Mouse (Mus musculus) embryonic facial prominence, embryonic 11.5 days (tissue): ENCODE results near the gene Ptpn1. TPM values are rescaled to one million over a fixed set of nuclear protein-coding genes. Genes with fewer than 3 reads are reported as not detected.

Experiments
- ATAC-seq: fragments of 200-750 bp; cut with Nextera tagmentation; replicated peaks from 2 replicates; pipeline ENCODE4 v1.8.0; 2017; ENCODE audit warnings: low read depth; ENCODE audit not compliant: insufficient number of reproducible peaks, low FRiP score, low TSS enrichment
- DNase-seq: peaks from one replicate; pipeline ENCODE4 v3.0.0-alpha.2; 2015; ENCODE audit warnings: low spot score
- H3K27ac ChIP-seq: fragments of 300-500 bp; sonication (generic); replicated peaks from 2 replicates; pipeline ENCODE4 v1.5.1; 2014; ENCODE audit warnings: mild to moderate bottlenecking, low read depth, low read length, control low read depth
- H3K27me3 ChIP-seq: fragments of 300-500 bp; sonication (generic); 2 replicates; pipeline ENCODE4 v1.6.1; 2014; ENCODE audit warnings: mild to moderate bottlenecking, low read length, moderate library complexity, mixed read lengths; ENCODE audit not compliant: control insufficient read depth, insufficient read depth
- H3K36me3 ChIP-seq: fragments of 300-500 bp; sonication (generic); replicated peaks from 2 replicates; pipeline ENCODE4 v1.6.1; 2014; ENCODE audit warnings: low read depth, mild to moderate bottlenecking, low read length, moderate library complexity, mixed read lengths; ENCODE audit not compliant: control insufficient read depth, insufficient read depth
- H3K4me1 ChIP-seq: fragments of 300-500 bp; sonication (generic); 2 replicates; pipeline ENCODE4 v1.6.1; 2014; ENCODE audit warnings: low read length, mixed read lengths; ENCODE audit not compliant: control insufficient read depth, insufficient read depth
- H3K4me2 ChIP-seq: fragments of 300-500 bp; sonication (generic); 2 replicates; pipeline ENCODE4 v1.6.1; 2014; ENCODE audit warnings: low read depth, mild to moderate bottlenecking, control low read depth, low read length, moderate library complexity
- H3K4me3 ChIP-seq: fragments of 300-500 bp; sonication (generic); 2 replicates; pipeline ENCODE4 v1.5.1; 2014; ENCODE audit warnings: low read depth, low read length, control low read depth
- H3K9ac ChIP-seq: fragments of 300-500 bp; sonication (generic); replicated peaks from 2 replicates; pipeline ENCODE4 v1.6.1; 2014; ENCODE audit warnings: mild to moderate bottlenecking, control low read depth, low read length
- H3K9me3 ChIP-seq: fragments of 300-500 bp; sonication (generic); replicated peaks from 2 replicates; pipeline ENCODE4 v1.6.1; 2016; ENCODE audit warnings: mild to moderate bottlenecking, low read length, inconsistent platforms, mixed read lengths; ENCODE audit not compliant: control insufficient read depth
- WGBS: fragments of 180-500 bp; shearing (Covaris S2); extraction: QIAGEN DNeasy Blood & Tissue Kit; methylation state at CpG from one replicate; pipeline ENCODE4 v1.1.7; 2014; 5-methylcytosine and 5-hydroxymethylcytosine counted together
- polyA plus RNA-seq: library from polyadenylated mRNA; unstranded; fragments of >200 nt; fragmentation: Nextera tagmentation; extraction: Ambion mirVana; gene quantifications from 2 replicates; pipeline ENCODE4 v1.2.1, GENCODE M21; 2014

Ptpn1 gene
- polyA plus RNA-seq, 1 experiment from 2014 or later = 56.6 TPM

GRCm38 (mm10) chr2:167924011-167924410, 7.8 kb upstream of the Ptpn1 start:
- WGBS = 86% methylated on average over 5 of the region's 5 CpGs
- H3K36me3 ChIP-seq = no peaks in the 10 kb centered on the region
- DNase-seq (no peak), ATAC-seq (no peak)
- no peaks in the 10 kb centered on the region for H3K9me3 ChIP-seq
- H3K9ac ChIP-seq = no peak overlapping the region
- no peak overlapping the region for H3K4me3 ChIP-seq
- H3K27me3 ChIP-seq = no peaks in the 10 kb centered on the region
- H3K4me2 ChIP-seq = no peak overlapping the region
- no peak overlapping the region for H3K27ac ChIP-seq
- H3K4me1 ChIP-seq = no peaks in the 10 kb centered on the region

DNA sequence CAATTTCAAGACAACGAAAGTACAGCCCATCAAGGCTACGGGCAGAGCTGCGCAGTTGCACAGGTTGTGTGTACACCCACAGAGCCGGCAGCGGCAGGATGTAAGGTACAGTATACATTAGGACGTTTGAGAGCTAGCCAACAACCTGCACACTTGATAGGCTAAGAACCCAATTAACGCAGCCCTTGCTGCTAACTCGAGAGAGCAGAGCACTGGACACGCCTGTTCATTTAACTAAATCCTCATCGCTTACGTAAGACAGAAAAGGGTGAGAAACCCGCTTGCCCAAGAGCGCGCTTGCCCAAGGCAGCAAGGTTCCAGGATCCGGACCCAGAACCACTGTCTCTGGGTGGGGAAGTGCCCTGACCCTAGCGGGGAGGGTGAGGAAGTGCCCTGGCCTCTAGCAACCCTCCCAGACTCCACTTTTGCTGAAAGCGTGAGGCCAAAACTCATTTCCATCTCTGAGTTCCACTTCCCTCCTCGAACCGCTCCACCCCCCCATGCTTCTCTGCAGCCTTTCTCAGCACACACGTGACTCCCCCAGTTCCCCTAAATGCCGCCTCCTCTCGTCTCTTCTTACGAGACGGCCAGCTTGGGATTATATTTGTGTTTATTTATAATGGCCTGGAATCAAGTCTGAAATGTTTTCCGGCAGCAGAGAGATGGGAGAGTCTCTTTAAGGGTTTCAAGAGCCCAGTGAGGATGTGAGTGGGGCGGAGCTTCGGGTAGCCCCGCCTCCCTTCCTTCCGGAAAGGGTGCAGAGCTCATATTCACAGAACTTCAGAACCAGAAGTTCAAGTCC, 6.9 kb upstream of the Ptpn1 start:
- Histone ChIP-seq H3K27ac (0 out of 2 replicates have a peak overlapping the region, but pooled peaks have one; percentile 25), H3K9me3 (no peaks in the 10 kb centered on the region), H3K4me1 (no peaks in the 10 kb centered on the region), H3K4me2 (peak overlapping the region; percentile 78), H3K27me3 (no peaks in the 10 kb centered on the region), H3K36me3 (no peaks in the 10 kb centered on the region), H3K4me3 (peak overlapping the region; percentile 38), H3K9ac (peak overlapping the region; percentile 60)
- WGBS = 4% methylated on average over 29 of the region's 29 CpGs
- peak; percentile 81 for DNase-seq
- ATAC-seq = peak; percentile 67

- Histone ChIP-seq H3K9me3 (no peaks in the 10 kb centered on the region), H3K27me3 (no peaks in the 10 kb centered on the region), H3K36me3 (no peaks in the 10 kb centered on the region), H3K4me3 (no peak overlapping the region), H3K9ac (no peak overlapping the region), H3K4me2 (no peak overlapping the region), H3K27ac (no peak overlapping the region), H3K4me1 (no peaks in the 10 kb centered on the region)
- ATAC-seq (no peak), DNase-seq (no peak)
- whole genome bisulfite sequencing = 86% methylated on average over 11 of the region's 11 CpGs
Observed at GRCm38 (mm10) chr2:167925841-167926800, 5.7 kb upstream of the Ptpn1 start.

DNA sequence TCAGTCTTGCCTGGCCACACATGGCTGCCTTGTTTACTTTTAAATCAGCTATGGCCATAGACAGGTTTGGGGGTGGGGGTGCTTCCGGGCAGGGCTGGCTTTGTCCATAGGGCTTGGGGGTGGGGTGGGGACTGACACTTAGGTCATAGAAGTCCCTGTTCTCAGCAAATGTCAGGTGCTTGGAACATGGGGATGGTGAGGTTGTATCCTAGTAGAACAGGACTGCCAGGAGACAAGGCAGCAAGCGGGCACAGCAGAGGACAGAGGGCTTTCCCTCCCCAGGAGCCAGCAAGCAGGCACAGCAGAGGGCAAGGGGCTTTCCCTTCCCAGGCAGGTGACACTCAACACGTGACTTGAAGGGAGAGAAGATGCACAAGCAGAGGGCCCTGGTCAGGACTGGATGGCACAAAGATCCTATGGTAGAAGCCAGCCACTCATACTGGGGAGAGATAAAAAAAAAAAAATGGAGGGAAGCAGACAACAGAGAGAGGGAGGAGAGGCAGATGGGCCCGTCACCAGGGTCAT, 3.8 kb upstream of the Ptpn1 start:
- no peak overlapping the region for H3K4me3 ChIP-seq
- H3K36me3 ChIP-seq = no peaks in the 10 kb centered on the region
- H3K27ac ChIP-seq = no peak overlapping the region
- H3K9ac ChIP-seq = no peak overlapping the region
- no peak for ATAC-seq
- no peak for DNase-seq
- no peak overlapping the region for H3K4me2 ChIP-seq
- H3K27me3 ChIP-seq = no peaks in the 10 kb centered on the region
- no peaks in the 10 kb centered on the region for H3K9me3 ChIP-seq
- WGBS = 72% methylated on average over 4 of the region's 4 CpGs
- no peaks in the 10 kb centered on the region for H3K4me1 ChIP-seq

DNA sequence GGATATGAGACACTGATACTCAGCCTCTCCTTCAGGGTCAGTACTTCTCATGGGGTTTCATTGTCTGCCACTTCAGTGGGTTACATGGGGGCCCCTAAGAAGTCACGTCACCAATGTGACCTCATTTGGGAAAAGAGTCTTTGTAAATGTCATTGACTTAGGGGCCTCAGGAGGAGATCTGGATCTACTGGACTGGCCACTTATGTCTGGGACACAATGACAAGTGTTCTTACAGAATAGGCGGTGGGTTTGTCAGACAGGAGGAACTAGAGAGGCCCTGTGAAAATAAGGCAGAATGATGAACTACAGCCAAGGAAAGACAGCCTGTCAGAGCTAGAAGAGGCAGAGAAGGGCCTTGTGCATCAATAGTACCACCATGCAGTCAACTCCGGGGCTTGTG, 2.9 kb upstream of the Ptpn1 start:
- Histone ChIP-seq H3K27me3 (no peaks in the 10 kb centered on the region), H3K9ac (no peak overlapping the region), H3K4me2 (no peak overlapping the region), H3K4me1 (no peaks in the 10 kb centered on the region), H3K27ac (no peak overlapping the region), H3K36me3 (no peaks in the 10 kb centered on the region), H3K9me3 (no peaks in the 10 kb centered on the region), H3K4me3 (no peak overlapping the region)
- 90% methylated on average over 3 of the region's 3 CpGs for WGBS
- DNase-seq (no peak), ATAC-seq (no peak)

GRCm38 (mm10) chr2:167930975-167931374, 882 bp upstream of the Ptpn1 start:
- no peak for DNase-seq
- no peak overlapping the region for H3K9ac ChIP-seq
- no peaks in the 10 kb centered on the region for H3K27me3 ChIP-seq
- H3K27ac ChIP-seq = no peak overlapping the region
- H3K9me3 ChIP-seq = no peaks in the 10 kb centered on the region
- WGBS = 88% methylated on average over 3 of the region's 3 CpGs
- no peak for ATAC-seq
- H3K4me2 ChIP-seq = no peak overlapping the region; the same call in 1 of the 2 replicates
- H3K4me1 ChIP-seq = no peaks in the 10 kb centered on the region
- H3K4me3 ChIP-seq = no peak overlapping the region
- no peaks in the 10 kb centered on the region for H3K36me3 ChIP-seq

- peak overlapping the region; percentile 85 for H3K4me2 ChIP-seq
- H3K9ac ChIP-seq = peak overlapping the region; percentile 85
- peak overlapping the region; percentile 91 for H3K4me3 ChIP-seq
- H3K27ac ChIP-seq = no peak overlapping the region
- no peaks in the 10 kb centered on the region for H3K36me3 ChIP-seq
- under 1% methylated on average over 18 of the region's 18 CpGs for whole genome bisulfite sequencing
- H3K4me1 ChIP-seq = no peaks in the 10 kb centered on the region
- DNase-seq (no peak), ATAC-seq (peak; percentile 70)
- H3K9me3 ChIP-seq = no peaks in the 10 kb centered on the region
- no peaks in the 10 kb centered on the region for H3K27me3 ChIP-seq
Observed at GRCm38 (mm10) chr2:167932727-167933231, 922 bp downstream of the Ptpn1 start.
